Mouse (Mus musculus) cortical plate, adult 2 months (tissue): ENCODE measurements around the gene Vwa8.

Experiments
- CTCF ChIP-seq: fragments of 200-500 bp; IDR thresholded peaks from 2 replicates; pipeline ENCODE4 v1.5.1; 2011; ENCODE audit warnings: mild to moderate bottlenecking, control low read depth, low read length; ENCODE audit not compliant: insufficient read depth; ENCODE audit errors: extremely low read depth
- POLR2A ChIP-seq: fragments of 200-500 bp; IDR thresholded peaks from 2 replicates; pipeline ENCODE4 v1.6.1; 2011; ENCODE audit warnings: mild to moderate bottlenecking, low read length, control low read depth; ENCODE audit not compliant: insufficient read depth; ENCODE audit errors: extremely low read depth

DNA sequence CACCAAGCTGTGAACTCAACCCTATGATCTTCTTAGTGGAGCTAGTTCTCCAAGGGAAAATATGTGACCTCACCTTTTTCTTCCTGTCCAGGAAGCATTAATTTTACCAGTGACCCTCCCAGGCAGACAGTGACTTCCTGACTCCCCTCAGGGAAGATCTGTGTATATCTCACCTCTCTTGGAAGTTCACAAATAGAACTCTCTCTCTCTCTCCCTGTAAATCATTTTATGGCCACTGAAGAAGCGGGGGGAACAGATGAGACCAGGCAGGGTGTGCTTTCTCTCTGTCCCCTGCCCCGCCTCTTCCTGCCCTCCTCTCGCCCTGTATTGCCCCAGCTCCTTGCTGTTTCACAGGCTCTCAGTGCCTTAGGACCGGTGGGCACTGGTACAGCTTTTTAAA is 315.5 kb downstream of the Vwa8 start:
- TF ChIP-seq CTCF (no peak), POLR2A (no peak)
